8 mouse cellular contexts compared by ENCODE assay signal in genomic region chr9:58204448-58205000, GRCm38 (mm10). TPM values are rescaled to one million over a fixed set of nuclear protein-coding genes. Genes with fewer than 3 reads are reported as not detected.
DNase-seq lines count a peak whose midpoint lies in the region; ATAC-seq lines count a peak whose summit lies in the region.

No protein-coding gene starts in this region.

- peaks cover 36% of the 10 kb centered on the region for H3K4me1 ChIP-seq in embryonic facial prominence, embryonic 12.5 days
- peaks cover 38% of the 10 kb centered on the region for H3K4me1 ChIP-seq in limb, embryonic 12.5 days (replicated peaks)
- peaks cover 12% of the 10 kb centered on the region; the same call in 1 of the 2 replicates for H3K4me1 ChIP-seq in midbrain, embryonic 14.5 days (ENCODE audit: control insufficient read depth, insufficient read depth, low read length)

- H3K4me3 ChIP-seq in embryonic facial prominence, embryonic 12.5 days = peak overlapping the region; percentile 30
- H3K4me3 ChIP-seq in limb, embryonic 12.5 days (replicated peaks) = peak overlapping the region; percentile 36
- peak overlapping the region; percentile 41 for H3K4me3 ChIP-seq in midbrain, embryonic 14.5 days (replicated peaks; ENCODE audit: low read depth, low read length)

- H3K9ac ChIP-seq in embryonic facial prominence, embryonic 12.5 days = no peak overlapping the region
- H3K9ac ChIP-seq in limb, embryonic 12.5 days (replicated peaks) = peak overlapping the region; percentile 8; the same call in 1 of the 2 replicates
- H3K9ac ChIP-seq in midbrain, embryonic 14.5 days (replicated peaks; ENCODE audit: low read length) = peak overlapping the region; percentile 55; the same call in 1 of the 2 replicates

- peak; percentile 37 for ATAC-seq in embryonic facial prominence, embryonic 12.5 days (ENCODE audit: insufficient number of reproducible peaks, insufficient read depth, low FRiP score, low TSS enrichment)
- peak; percentile 67 for ATAC-seq in limb, embryonic 12.5 days (ENCODE audit: insufficient number of reproducible peaks, insufficient read depth, low FRiP score, low TSS enrichment, low read depth)
- ATAC-seq in midbrain, embryonic 14.5 days (ENCODE audit: low FRiP score, low TSS enrichment) = peak; percentile 63; the same call in 1 of the 2 replicates

- H3K27ac ChIP-seq in embryonic facial prominence, embryonic 12.5 days = no peak overlapping the region
- no peak overlapping the region for H3K27ac ChIP-seq in limb, embryonic 12.5 days
- H3K27ac ChIP-seq in midbrain, embryonic 14.5 days (replicated peaks; ENCODE audit: low read depth, low read length) = peak overlapping the region; percentile 90

- H3K9me3 ChIP-seq in embryonic facial prominence, embryonic 12.5 days = no peaks in the 10 kb centered on the region
- H3K9me3 ChIP-seq in limb, embryonic 12.5 days = no peaks in the 10 kb centered on the region
- no peaks in the 10 kb centered on the region for H3K9me3 ChIP-seq in midbrain, embryonic 14.5 days (ENCODE audit: control insufficient read depth, low read length)

- H3K27me3 ChIP-seq in embryonic facial prominence, embryonic 12.5 days = peaks cover 45% of the 10 kb centered on the region
- peaks cover 63% of the 10 kb centered on the region for H3K27me3 ChIP-seq in limb, embryonic 12.5 days
- peaks cover 39% of the 10 kb centered on the region for H3K27me3 ChIP-seq in midbrain, embryonic 14.5 days (ENCODE audit: control insufficient read depth, insufficient read depth, low read length)

- H3K4me2 ChIP-seq in embryonic facial prominence, embryonic 12.5 days (replicated peaks) = peak overlapping the region; percentile 51
- H3K4me2 ChIP-seq in limb, embryonic 12.5 days = peak overlapping the region; percentile 53
- peak overlapping the region; percentile 63 for H3K4me2 ChIP-seq in midbrain, embryonic 14.5 days (ENCODE audit: low read length)

- WGBS in embryonic facial prominence, embryonic 12.5 days = 5% methylated on average over 18 of the region's 18 CpGs
- 4% methylated on average over 18 of the region's 18 CpGs for WGBS in limb, embryonic 12.5 days
- 4% methylated on average over 18 of the region's 18 CpGs for WGBS in midbrain, embryonic 14.5 days

- peak; percentile 70 for DNase-seq in 3134 (ENCODE audit: extremely low read depth, insufficient read length, low spot score)
- peak; percentile 94 for DNase-seq in adrenal gland, postnatal 25 days
- peak; percentile 98 for DNase-seq in heart, adult 11 months
- DNase-seq in kidney, adult 11 months = peak; percentile 87
- DNase-seq in midbrain, embryonic 14.5 days = peak; percentile 91
- DNase-seq in spleen, adult 18-20 months = peak; percentile 79 to 95

- no peaks in the 10 kb centered on the region for H3K36me3 ChIP-seq in embryonic facial prominence, embryonic 12.5 days
- no peaks in the 10 kb centered on the region for H3K36me3 ChIP-seq in limb, embryonic 12.5 days
- H3K36me3 ChIP-seq in midbrain, embryonic 14.5 days (ENCODE audit: control insufficient read depth, insufficient read depth, low read length) = no peaks in the 10 kb centered on the region

RNA-seq across cellular contexts. Expression of gene Islr2, which starts 0.4 kb away (rescaled TPM):
- 0.64 and 1.7 TPM in 2 replicates for total RNA-seq in adrenal gland, postnatal 25 days (2021)
- 5.3 and 7.3 TPM in 2 replicates for polyA plus RNA-seq in embryonic facial prominence, embryonic 12.5 days (2016; fragmentation: Nextera tagmentation; extraction: Ambion mirVana)
- 1.4 and 1.8 TPM in 2 replicates for polyA plus RNA-seq in limb, embryonic 12.5 days (2016; fragmentation: Nextera tagmentation; extraction: Ambion mirVana)
- 51.6 and 96.9 TPM in 2 replicates for polyA plus RNA-seq in midbrain, embryonic 14.5 days (2014; fragmentation: Nextera tagmentation; extraction: Ambion mirVana)

RNA-seq across cellular contexts. Expression of gene Islr, which starts 0.4 kb away (rescaled TPM):
- 10.0 and 13.3 TPM in 2 replicates for total RNA-seq in adrenal gland, postnatal 25 days (2021)
- polyA plus RNA-seq in embryonic facial prominence, embryonic 12.5 days (2016; fragmentation: Nextera tagmentation; extraction: Ambion mirVana) = 88.0 and 95.6 TPM in 2 replicates
- polyA plus RNA-seq in limb, embryonic 12.5 days (2016; fragmentation: Nextera tagmentation; extraction: Ambion mirVana) = 109 and 120 TPM in 2 replicates
- 2.4 and 16.6 TPM in 2 replicates for polyA plus RNA-seq in midbrain, embryonic 14.5 days (2014; fragmentation: Nextera tagmentation; extraction: Ambion mirVana)

RNA-seq across cellular contexts. Expression of gene Pml, which starts 45.1 kb away (rescaled TPM):
- total RNA-seq in adrenal gland, postnatal 25 days (2021) = 23.6 and 35.1 TPM in 2 replicates
- polyA plus RNA-seq in embryonic facial prominence, embryonic 12.5 days (2016; fragmentation: Nextera tagmentation; extraction: Ambion mirVana) = 14.0 and 16.0 TPM in 2 replicates
- 16.1 and 18.4 TPM in 2 replicates for polyA plus RNA-seq in limb, embryonic 12.5 days (2016; fragmentation: Nextera tagmentation; extraction: Ambion mirVana)
- 3.8 and 3.9 TPM in 2 replicates for polyA plus RNA-seq in midbrain, embryonic 14.5 days (2014; fragmentation: Nextera tagmentation; extraction: Ambion mirVana)

RNA-seq across cellular contexts. Expression of gene Stoml1, which starts 48.4 kb away (rescaled TPM):
- total RNA-seq in adrenal gland, postnatal 25 days (2021) = 18.2 and 29.6 TPM in 2 replicates
- polyA plus RNA-seq in embryonic facial prominence, embryonic 12.5 days (2016; fragmentation: Nextera tagmentation; extraction: Ambion mirVana) = 40.9 and 44.2 TPM in 2 replicates
- polyA plus RNA-seq in limb, embryonic 12.5 days (2016; fragmentation: Nextera tagmentation; extraction: Ambion mirVana) = 33.6 and 35.3 TPM in 2 replicates
- polyA plus RNA-seq in midbrain, embryonic 14.5 days (2014; fragmentation: Nextera tagmentation; extraction: Ambion mirVana) = 96.4 and 115 TPM in 2 replicates
